Mouse (Mus musculus) ES-E14 (cell line): ENCODE measurements at regions not wholly inside any gene's neighbourhood (a gene's known extent, or its start where the extent isn't known, plus 50 kb on each side); places are given as distances from the start of the nearest gene placed in this dataset.

ENCODE experiments used
- DNase-seq: peaks from one replicate; pipeline ENCODE4 v3.0.0-alpha.2; 2013; ENCODE audit warnings: low read depth, low spot score
- H3K27ac ChIP-seq: 2 replicates; pipeline ENCODE4 v1.5.1; 2012; ENCODE audit warnings: low read depth, mild to moderate bottlenecking, low read length, moderate library complexity, mixed read lengths; ENCODE audit not compliant: poor library complexity, insufficient read depth, severe bottlenecking
- H3K36me3 ChIP-seq: 2 replicates; pipeline ENCODE4 v1.6.1; 2012; ENCODE audit warnings: mild to moderate bottlenecking, low read length, moderate library complexity, mixed read lengths; ENCODE audit not compliant: control insufficient read depth, poor library complexity, insufficient read depth, severe bottlenecking
- H3K4me1 ChIP-seq, 2 experiments: fragments of 150-350 bp in 1 of 2; sonication (generic) in 1 of 2; 2 replicates each; pipeline ENCODE4 v1.6.1; 2012; ENCODE audit warnings: low read length in 2 of 2, mild to moderate bottlenecking in 1 of 2, mixed read lengths in 1 of 2; ENCODE audit not compliant: control insufficient read depth in 2 of 2, insufficient read depth in 2 of 2, poor library complexity in 1 of 2
- H3K4me3 ChIP-seq, 2 experiments: fragments of 150-350 bp in 1 of 2; sonication (generic) in 1 of 2; 2 replicates each; pipeline ENCODE4 v1.5.1; 2012; ENCODE audit warnings: low read length in 2 of 2, low read depth in 1 of 2, mild to moderate bottlenecking in 1 of 2, mixed read lengths in 1 of 2; ENCODE audit not compliant: insufficient read depth in 1 of 2, poor library complexity in 1 of 2, severe bottlenecking in 1 of 2
- H3K9ac ChIP-seq: 2 replicates; pipeline ENCODE4 v1.6.1; 2012; ENCODE audit warnings: low read depth, mild to moderate bottlenecking, low read length, mixed read lengths; ENCODE audit not compliant: poor library complexity, insufficient read depth, severe bottlenecking
- H3K9me3 ChIP-seq: fragments of 150-350 bp; sonication (generic); 2 replicates; pipeline ENCODE4 v1.6.1; 2012; ENCODE audit warnings: low read depth, mild to moderate bottlenecking, low read length; ENCODE audit not compliant: control insufficient read depth, insufficient read depth
- CHD2 ChIP-seq: IDR thresholded peaks from 2 replicates; pipeline ENCODE4 v1.6.1; 2014; ENCODE audit warnings: mild to moderate bottlenecking, low read depth, low read length, inconsistent platforms
- HCFC1 ChIP-seq: IDR thresholded peaks from 2 replicates; pipeline ENCODE4 v1.6.1; 2012; ENCODE audit warnings: low read length, inconsistent platforms, borderline replicate concordance; ENCODE audit not compliant: insufficient read depth
- MAFK ChIP-seq: IDR thresholded peaks from 2 replicates; pipeline ENCODE4 v1.6.1; 2014; ENCODE audit warnings: mild to moderate bottlenecking, low read depth, low read length, inconsistent platforms; ENCODE audit not compliant: insufficient read depth
- ZC3H11A ChIP-seq: IDR thresholded peaks from 2 replicates; pipeline ENCODE4 v1.6.1; 2012; ENCODE audit warnings: low read depth, mild to moderate bottlenecking, inconsistent platforms, low read length, borderline replicate concordance
- ZNF384 ChIP-seq: IDR thresholded peaks from 2 replicates; pipeline ENCODE4 v1.6.1; 2012; ENCODE audit warnings: low read depth, low read length, inconsistent platforms
- in situ Hi-C, 2 experiments: fragments of 600-800 bp; cut with MboI; formaldehyde crosslinking; loops; one replicate each; pipeline ENCODE4 v1.15.1; 2025; ENCODE audit warnings: low sequenced_read_pairs in 2 of 2, inconsistent platforms in 1 of 2; ENCODE audit not compliant: unreplicated experiment in 2 of 2

DNA sequence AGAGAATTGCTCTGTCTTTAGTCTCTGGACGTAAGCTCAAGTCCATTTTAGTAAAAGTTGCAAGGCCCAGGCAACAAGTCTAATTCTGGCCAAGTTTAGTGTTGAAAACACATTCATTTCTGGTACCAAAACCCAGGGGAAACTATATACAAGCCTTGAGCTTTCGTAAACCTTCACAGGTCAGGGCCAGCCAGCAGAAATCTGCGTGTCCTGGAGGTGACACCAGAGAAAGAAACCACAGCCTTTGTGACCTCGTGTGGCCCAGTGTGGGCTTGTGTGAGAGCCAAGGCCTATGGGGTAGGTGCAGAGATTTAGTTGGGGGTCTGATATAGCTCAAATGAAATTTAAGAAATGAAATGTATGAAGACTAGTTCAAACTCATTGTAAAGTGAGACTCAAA, 69.6 kb upstream of the 1700021F07Rik start:
- no peak for DNase-seq
- Histone ChIP-seq H3K9me3 (no peaks in the 10 kb centered on the region), H3K27ac (no peak overlapping the region), H3K36me3 (no peaks in the 10 kb centered on the region), H3K9ac (no peak overlapping the region), H3K4me3 (no peak overlapping the region), H3K4me1 (no peaks in the 10 kb centered on the region)
- in situ Hi-C loops: loop anchor here in 1 of 2 experiments (10.0 kb wide), 1 partner anchor 258 kb away; no protein-coding TSS in a partner anchor
- TF ChIP-seq CHD2: no peak
- TF ChIP-seq ZC3H11A: no peak
- TF ChIP-seq ZNF384: no peak
- TF ChIP-seq MAFK: no peak
- no peak for TF ChIP-seq HCFC1

DNA sequence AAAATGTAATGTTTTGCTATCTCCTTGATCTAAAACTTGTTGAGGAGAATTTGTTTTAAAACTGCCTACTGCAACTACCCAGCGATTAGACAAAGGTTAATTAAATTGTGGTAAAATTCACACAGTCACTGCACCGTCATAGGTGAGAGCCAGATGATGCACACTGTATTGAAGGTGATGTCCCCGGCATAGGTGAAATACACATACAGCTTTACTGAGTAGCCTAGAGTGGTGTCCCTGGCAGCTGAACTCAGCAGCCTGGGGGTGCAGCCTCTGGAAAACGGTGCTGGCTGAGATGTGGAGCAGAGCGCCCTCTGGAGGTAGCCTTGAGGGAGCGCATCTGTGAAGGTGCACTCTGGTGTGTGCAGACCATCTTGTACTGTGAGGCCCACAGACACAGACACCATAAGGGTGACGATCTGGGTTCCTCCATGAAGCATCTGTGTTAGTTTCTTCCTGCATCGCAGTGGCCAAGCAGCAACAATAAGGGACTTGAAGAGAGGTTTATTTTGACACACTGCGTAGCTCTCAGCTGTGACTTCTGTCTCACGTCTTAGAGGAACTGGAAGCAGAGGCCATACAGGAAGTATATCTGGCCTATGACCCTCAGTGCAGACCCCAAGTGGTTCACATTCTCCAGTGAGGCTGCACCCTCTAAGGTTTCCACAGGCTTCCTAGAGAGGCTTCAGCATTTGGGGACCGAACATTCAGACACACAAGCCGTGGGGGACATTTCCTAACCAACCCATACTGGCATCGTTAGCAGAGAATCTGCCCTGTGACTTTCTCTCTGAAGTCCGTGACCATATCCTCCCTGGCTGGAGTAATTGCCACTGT, 68.6 kb upstream of the 1700021F07Rik start:
- DNase-seq: peak; percentile 55
- TF ChIP-seq ZC3H11A: peak; percentile 87; the same call in 1 of the 2 replicates
- TF ChIP-seq MAFK: no peak
- no peak for TF ChIP-seq ZNF384
- no peak for TF ChIP-seq HCFC1
- in situ Hi-C loops: loop anchor here in 1 of 2 experiments (10.0 kb wide), 1 partner anchor 259 kb away; no protein-coding TSS in a partner anchor
- Histone ChIP-seq H3K9me3 (no peaks in the 10 kb centered on the region), H3K36me3 (no peaks in the 10 kb centered on the region), H3K4me3 (no peak overlapping the region), H3K27ac (no peak overlapping the region), H3K4me1 (no peaks in the 10 kb centered on the region), H3K9ac (no peak overlapping the region)

DNA sequence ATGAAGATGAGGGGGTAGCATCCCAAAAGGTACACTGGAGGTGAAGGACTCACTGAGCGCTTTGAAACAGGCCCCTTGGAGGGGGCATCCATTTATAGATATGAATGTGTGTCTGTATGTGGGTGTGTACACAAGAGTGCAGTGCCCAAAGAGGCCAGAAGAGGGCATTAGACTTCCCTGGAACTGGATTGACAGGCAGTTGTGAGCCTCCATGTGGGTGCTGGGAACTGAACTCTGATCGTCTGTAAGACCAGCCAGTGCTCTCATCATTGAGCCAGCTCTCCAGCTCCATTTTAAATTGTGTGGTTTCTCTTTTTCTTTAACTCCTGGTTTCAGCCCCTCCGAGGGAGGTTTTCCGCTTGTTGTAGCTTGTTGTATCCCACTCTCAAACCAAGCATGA, 67.6 kb upstream of the 1700021F07Rik start:
- H3K36me3 ChIP-seq: no peaks in the 10 kb centered on the region
- TF ChIP-seq MAFK (no peak), ZC3H11A (no peak), ZNF384 (no peak), HCFC1 (no peak), CHD2 (no peak)
- H3K4me1 ChIP-seq: no peaks in the 10 kb centered on the region
- H3K9me3 ChIP-seq: no peaks in the 10 kb centered on the region
- no peak overlapping the region for H3K4me3 ChIP-seq
- peak; percentile 21 for DNase-seq
- in situ Hi-C loops: loop anchor here in 1 of 2 experiments (10.0 kb wide), 1 partner anchor 260 kb away; no protein-coding TSS in a partner anchor
- no peak overlapping the region for H3K27ac ChIP-seq
- H3K9ac ChIP-seq: no peak overlapping the region

- no peaks in the 10 kb centered on the region for H3K36me3 ChIP-seq
- H3K4me3 ChIP-seq: no peak overlapping the region
- in situ Hi-C loops: loop anchor here in 1 of 2 experiments (10.0 kb wide), 1 partner anchor 260 kb away; no protein-coding TSS in a partner anchor
- H3K9ac ChIP-seq: no peak overlapping the region
- H3K4me1 ChIP-seq: no peaks in the 10 kb centered on the region
- TF ChIP-seq CHD2 (no peak), HCFC1 (no peak), MAFK (no peak), ZNF384 (no peak), ZC3H11A (no peak)
- no peak overlapping the region for H3K27ac ChIP-seq
- H3K9me3 ChIP-seq: no peaks in the 10 kb centered on the region
- DNase-seq: no peak
Measured at GRCm38 (mm10) chr2:173455216-173455615, 67.2 kb upstream of the 1700021F07Rik start.
